Mouse (Mus musculus) kidney, adult 2 months (tissue): ENCODE measurements at regions not wholly inside any gene's neighbourhood (a gene's known extent, or its start where the extent isn't known, plus 50 kb on each side); places are given as distances from the start of the nearest gene placed in this dataset.

Source experiments
- DNase-seq: peaks from one replicate; pipeline ENCODE4 v3.0.0; 2021
- H3K27ac ChIP-seq: fragments of 200-500 bp; 2 replicates; pipeline ENCODE4 v1.5.1; 2012; ENCODE audit warnings: low read depth, low read length, control low read depth, inconsistent platforms; ENCODE audit not compliant: insufficient read depth
- H3K27me3 ChIP-seq: fragments of 200-500 bp; replicated peaks from 2 replicates; pipeline ENCODE4 v1.6.1; 2012; ENCODE audit warnings: mild to moderate bottlenecking, moderate library complexity, low read length, inconsistent platforms; ENCODE audit not compliant: control insufficient read depth, insufficient read depth
- H3K36me3 ChIP-seq: fragments of 200-500 bp; 2 replicates; pipeline ENCODE4 v1.6.1; 2012; ENCODE audit warnings: mild to moderate bottlenecking, moderate library complexity, low read length, inconsistent platforms; ENCODE audit not compliant: control insufficient read depth, insufficient read depth
- H3K4me1 ChIP-seq: fragments of 200-500 bp; 2 replicates; pipeline ENCODE4 v1.6.1; 2011; ENCODE audit warnings: low read length; ENCODE audit not compliant: control insufficient read depth, insufficient read depth
- H3K4me3 ChIP-seq: fragments of 200-500 bp; 2 replicates; pipeline ENCODE4 v1.5.1; 2011; ENCODE audit warnings: mild to moderate bottlenecking, low read depth, low read length, control low read depth; ENCODE audit not compliant: insufficient read depth
- CTCF ChIP-seq: fragments of 200-500 bp; conservative IDR thresholded peaks from 2 replicates; pipeline ENCODE4 v1.5.1; 2011; ENCODE audit warnings: low read depth, mild to moderate bottlenecking, control low read depth, low read length, moderate library complexity, mixed read lengths; ENCODE audit not compliant: insufficient read depth, insufficient read length
- POLR2A ChIP-seq: fragments of 200-500 bp; IDR thresholded peaks from one replicate; pipeline ENCODE4 v1.6.1; 2011; ENCODE audit warnings: low read depth, low read length, control low read depth
- WGBS: fragments of 180-500 bp; shearing (Covaris S2); methylation state at CpG from one replicate; pipeline ENCODE4 v1.1.7; 2018; 5-methylcytosine and 5-hydroxymethylcytosine counted together

DNA sequence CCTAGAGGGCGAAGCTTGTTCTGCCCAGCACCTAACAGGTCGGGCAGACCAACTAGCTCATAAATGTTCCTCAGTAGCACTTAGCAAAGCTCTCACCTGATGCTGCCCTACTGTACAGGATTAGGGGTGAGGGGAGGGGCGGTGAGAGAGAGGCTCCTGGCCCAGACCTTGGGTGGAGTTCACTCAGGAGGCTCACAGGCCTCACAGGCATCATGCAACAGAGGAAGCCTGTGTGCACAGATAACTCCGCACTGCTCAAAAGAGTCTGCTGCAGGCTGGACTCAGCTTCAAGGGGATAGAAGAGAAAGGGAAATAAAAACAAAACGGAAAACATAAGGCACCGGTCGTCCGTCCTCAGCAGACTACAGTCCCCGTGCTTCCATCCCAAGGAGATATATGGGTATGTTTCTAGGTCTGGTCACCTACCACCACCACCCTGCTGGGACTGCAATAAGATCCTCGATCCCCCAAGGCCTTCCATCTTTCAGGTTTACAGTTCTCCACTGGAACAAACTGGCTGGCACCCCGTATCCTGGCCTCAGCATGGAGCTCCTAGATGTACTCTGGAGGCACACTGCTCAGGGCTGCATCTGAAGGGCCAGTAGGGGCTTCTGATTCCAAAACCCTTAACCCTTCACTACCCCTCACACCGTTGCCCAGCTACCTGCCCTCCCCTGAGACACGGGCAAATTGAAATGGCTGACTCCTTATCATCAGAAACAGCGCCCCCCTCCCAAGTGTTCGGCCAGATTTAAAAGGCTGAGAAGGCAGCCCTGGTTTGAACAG, 184.2 kb downstream of the Bmp7 start:
- H3K36me3 ChIP-seq: no peaks in the 10 kb centered on the region
- no peaks in the 10 kb centered on the region for H3K27me3 ChIP-seq
- H3K4me1 ChIP-seq: no peaks in the 10 kb centered on the region
- DNase-seq: no peak
- H3K4me3 ChIP-seq: no peak overlapping the region
- no peak overlapping the region for H3K27ac ChIP-seq
- no peak for TF ChIP-seq CTCF
- no peak for TF ChIP-seq POLR2A
- WGBS: 64% methylated on average over 15 of the region's 15 CpGs

DNA sequence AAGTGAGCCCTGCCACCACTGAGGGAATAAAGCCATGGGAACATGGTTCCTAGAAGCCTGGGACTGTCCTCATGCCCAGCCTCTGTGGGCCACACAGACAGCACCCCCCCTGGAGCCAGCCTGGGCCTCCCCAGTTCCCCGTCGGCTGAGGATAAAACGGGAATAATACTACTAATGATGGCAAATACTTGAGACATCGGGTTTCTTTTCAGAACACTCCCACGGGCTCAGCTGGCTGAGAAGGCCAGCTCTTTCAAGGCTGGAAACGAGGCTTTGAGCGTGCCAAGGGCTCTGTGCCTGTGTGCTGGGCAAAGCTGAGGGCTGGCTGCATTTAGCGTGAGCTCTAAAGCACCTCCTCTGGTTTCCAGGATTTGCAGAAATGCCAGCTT, 183.7 kb downstream of the Bmp7 start:
- Histone ChIP-seq H3K27ac (no peak overlapping the region), H3K4me3 (no peak overlapping the region), H3K27me3 (no peaks in the 10 kb centered on the region), H3K36me3 (no peaks in the 10 kb centered on the region), H3K4me1 (no peaks in the 10 kb centered on the region)
- no peak for DNase-seq
- no peak for TF ChIP-seq CTCF
- no peak for TF ChIP-seq POLR2A
- 21% methylated on average over 8 of the region's 8 CpGs for WGBS

DNA sequence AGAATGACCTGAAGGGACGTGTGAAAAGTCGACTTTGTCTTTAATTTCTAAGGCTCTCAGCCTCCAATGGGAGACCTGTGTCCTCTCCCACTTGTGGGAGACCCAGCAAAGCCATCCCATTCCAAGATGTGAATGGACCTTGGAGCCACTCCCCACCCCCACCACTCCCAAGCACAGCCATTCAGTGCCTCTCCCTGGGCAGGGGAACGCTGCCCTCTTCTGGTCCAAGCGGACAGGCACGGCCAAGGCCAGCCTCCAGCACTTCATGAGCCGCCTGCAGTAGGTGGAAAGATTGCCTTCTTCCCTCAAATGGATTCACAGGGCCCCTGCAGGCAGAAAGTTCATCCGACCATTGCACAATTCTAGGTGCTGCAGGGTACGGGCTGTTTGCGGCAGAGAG, 181.6 kb downstream of the Bmp7 start:
- Histone ChIP-seq H3K36me3 (no peaks in the 10 kb centered on the region), H3K27ac (no peak overlapping the region), H3K4me1 (no peaks in the 10 kb centered on the region), H3K27me3 (no peaks in the 10 kb centered on the region), H3K4me3 (no peak overlapping the region)
- peak; percentile 38 for DNase-seq
- 9% methylated on average over 9 of the region's 9 CpGs for WGBS
- TF ChIP-seq CTCF (peak; percentile 73), POLR2A (no peak)

DNA sequence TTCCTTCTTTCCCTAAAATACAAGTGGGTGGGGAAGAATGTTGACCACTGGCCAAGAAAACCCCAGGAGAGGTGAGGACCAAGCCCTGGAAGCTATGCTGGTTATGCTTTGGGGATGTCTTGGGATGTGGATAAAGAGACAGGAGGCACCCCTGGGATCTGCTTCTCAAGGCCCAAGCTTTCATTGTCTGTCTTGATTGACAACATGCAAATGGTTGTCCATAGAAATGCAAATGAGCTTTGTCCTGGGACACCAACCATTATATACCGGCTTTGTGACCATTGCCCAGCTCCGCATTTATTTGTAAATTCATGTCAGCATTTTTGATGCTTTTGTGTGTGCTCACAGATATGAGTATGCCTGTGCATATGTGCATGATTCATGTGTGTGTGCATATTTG, 174.9 kb downstream of the Bmp7 start:
- TF ChIP-seq POLR2A (no peak), CTCF (no peak)
- H3K27me3 ChIP-seq: no peaks in the 10 kb centered on the region
- 72% methylated on average over 2 of the region's 2 CpGs for WGBS
- DNase-seq: no peak
- no peaks in the 10 kb centered on the region for H3K4me1 ChIP-seq
- H3K36me3 ChIP-seq: no peaks in the 10 kb centered on the region
- no peak overlapping the region for H3K4me3 ChIP-seq
- H3K27ac ChIP-seq: no peak overlapping the region

DNA sequence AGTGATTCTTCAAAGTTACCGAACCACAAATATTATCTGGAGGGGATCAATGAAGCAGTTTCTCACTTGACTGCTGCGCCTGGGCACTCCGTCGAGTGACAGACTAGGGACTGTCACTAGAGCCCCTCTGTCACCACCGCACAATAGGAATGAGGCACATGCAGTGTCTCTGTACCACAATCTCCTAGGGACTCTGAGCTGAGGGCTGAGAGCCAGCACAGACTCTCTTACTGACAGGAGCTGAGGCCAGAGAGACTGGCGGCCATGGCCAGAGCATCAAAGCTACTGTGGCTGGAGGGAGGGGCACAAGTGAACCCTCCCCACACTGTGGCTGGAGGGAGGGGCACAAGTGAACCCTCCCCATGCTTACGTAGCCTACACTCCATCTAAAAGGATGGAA, 173.7 kb downstream of the Bmp7 start:
- Histone ChIP-seq H3K36me3 (no peaks in the 10 kb centered on the region), H3K27ac (no peak overlapping the region), H3K27me3 (no peaks in the 10 kb centered on the region), H3K4me3 (no peak overlapping the region), H3K4me1 (no peaks in the 10 kb centered on the region)
- 63% methylated on average over 7 of the region's 7 CpGs for WGBS
- TF ChIP-seq POLR2A: no peak
- DNase-seq: no peak

DNA sequence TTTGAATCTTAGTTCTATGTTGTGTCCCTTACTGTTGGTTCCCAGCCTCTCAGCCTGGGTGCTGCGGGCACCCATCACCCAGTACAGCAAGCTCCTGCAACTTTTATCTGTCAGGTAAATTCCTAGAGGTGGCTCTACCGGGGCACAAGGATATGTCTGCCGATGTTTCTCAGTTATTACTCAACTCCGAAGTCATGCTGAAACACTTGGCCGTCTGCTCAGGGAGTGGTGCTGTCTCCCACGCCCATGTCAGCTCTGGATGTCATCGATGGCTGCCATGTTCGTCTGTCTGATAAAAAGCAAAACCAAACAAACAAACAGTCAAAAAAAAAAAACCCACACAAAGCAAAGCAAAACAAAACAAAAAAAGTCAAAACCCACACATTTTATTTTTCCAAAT, 171.4 kb downstream of the Bmp7 start:
- WGBS: 79% methylated on average over 8 of the region's 8 CpGs
- Histone ChIP-seq H3K27ac (no peak overlapping the region), H3K4me3 (no peak overlapping the region), H3K4me1 (no peaks in the 10 kb centered on the region), H3K27me3 (no peaks in the 10 kb centered on the region), H3K36me3 (no peaks in the 10 kb centered on the region)
- DNase-seq: no peak
- TF ChIP-seq CTCF (no peak), POLR2A (no peak)

DNA sequence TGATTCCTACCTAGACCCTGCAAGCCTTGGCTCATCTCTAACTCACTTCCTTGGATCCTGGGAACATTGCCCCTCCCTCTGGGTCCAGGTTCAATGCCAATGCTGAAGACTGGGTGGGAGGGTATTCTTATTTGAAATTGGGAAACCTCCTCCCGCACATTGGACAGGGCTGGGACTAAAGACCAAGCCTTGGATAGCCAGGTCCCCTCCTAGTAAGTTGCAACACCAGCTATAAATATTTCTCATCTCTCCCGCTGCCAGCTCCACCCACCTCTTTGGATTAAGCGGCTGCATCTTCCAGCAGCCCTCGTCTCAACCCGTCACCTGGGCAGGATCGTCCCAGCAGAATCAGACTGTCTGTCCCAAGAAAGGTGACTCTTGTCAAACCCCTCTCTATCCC, 170.1 kb downstream of the Bmp7 start:
- H3K4me1 ChIP-seq: no peaks in the 10 kb centered on the region
- 70% methylated on average over 6 of the region's 6 CpGs for WGBS

DNA sequence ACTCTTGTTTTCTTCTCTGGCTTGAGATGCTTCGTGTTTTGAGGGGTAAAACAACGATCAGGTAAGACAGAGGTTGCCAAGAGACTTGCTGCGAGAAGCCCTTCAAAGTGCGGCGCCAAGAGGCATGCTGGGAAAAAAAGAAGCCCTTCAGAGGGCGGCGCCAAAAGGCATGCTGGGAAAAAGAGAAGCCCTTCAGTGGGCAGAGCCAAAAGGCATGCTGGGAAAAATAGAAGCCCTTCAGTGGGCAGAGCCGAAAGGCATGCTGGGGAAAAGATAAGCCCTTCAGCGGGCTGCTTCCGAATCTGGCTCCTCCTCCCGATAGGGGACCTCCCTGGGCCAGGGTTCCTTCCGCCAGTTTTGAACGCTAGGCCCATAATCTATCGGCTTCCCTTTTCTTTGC, 169.5 kb downstream of the Bmp7 start:
- no peaks in the 10 kb centered on the region for H3K27me3 ChIP-seq
- H3K36me3 ChIP-seq: no peaks in the 10 kb centered on the region
- TF ChIP-seq POLR2A (no peak), CTCF (no peak)
- no peak for DNase-seq
- no peak overlapping the region for H3K4me3 ChIP-seq
- WGBS: 86% methylated on average over 14 of the region's 14 CpGs
- no peak overlapping the region for H3K27ac ChIP-seq
- H3K4me1 ChIP-seq: no peaks in the 10 kb centered on the region

More for the DNA sequence above, 170.1 kb downstream of the Bmp7 start:
- no peaks in the 10 kb centered on the region for H3K27me3 ChIP-seq
- TF ChIP-seq CTCF (no peak), POLR2A (no peak)
- H3K4me3 ChIP-seq: no peak overlapping the region
- no peak overlapping the region for H3K27ac ChIP-seq
- no peak for DNase-seq
- no peaks in the 10 kb centered on the region for H3K36me3 ChIP-seq
